Mouse (Mus musculus) stomach, postnatal 0 days (tissue): ENCODE measurements around the gene Adcyap1r1. TPM values are rescaled to one million over a fixed set of nuclear protein-coding genes. Genes with fewer than 3 reads are reported as not detected.

ENCODE experiments used
- ATAC-seq: fragments of 200-750 bp; cut with Nextera tagmentation; 2 replicates; pipeline ENCODE4 v1.8.0; 2017; ENCODE audit not compliant: low FRiP score, low TSS enrichment
- DNase-seq: peaks from one replicate; pipeline ENCODE4 v3.0.0-alpha.2; 2016; ENCODE audit warnings: low spot score
- H3K27ac ChIP-seq: fragments of 300-500 bp; sonication (generic); replicated peaks from 2 replicates; pipeline ENCODE4 v1.5.1; 2014; ENCODE audit warnings: mild to moderate bottlenecking, control low read depth
- H3K27me3 ChIP-seq: fragments of 300-500 bp; sonication (generic); 2 replicates; pipeline ENCODE4 v1.6.1; 2014; ENCODE audit warnings: low read length; ENCODE audit not compliant: control insufficient read depth, insufficient read depth
- H3K36me3 ChIP-seq: fragments of 300-500 bp; sonication (generic); 2 replicates; pipeline ENCODE4 v1.6.1; 2014; ENCODE audit warnings: low read length, mixed read lengths; ENCODE audit not compliant: control insufficient read depth, insufficient read depth
- H3K4me1 ChIP-seq: fragments of 300-500 bp; sonication (generic); replicated peaks from 2 replicates; pipeline ENCODE4 v1.6.1; 2014; ENCODE audit warnings: antibody characterized with exemption; ENCODE audit not compliant: control insufficient read depth, insufficient read depth
- H3K4me2 ChIP-seq: fragments of 300-500 bp; sonication (generic); replicated peaks from 2 replicates; pipeline ENCODE4 v1.6.1; 2014; ENCODE audit warnings: low read depth, mild to moderate bottlenecking, control low read depth, moderate library complexity
- H3K4me3 ChIP-seq: fragments of 300-500 bp; sonication (generic); 2 replicates; pipeline ENCODE4 v1.5.1; 2014; ENCODE audit warnings: low read depth, low read length, control low read depth
- H3K9ac ChIP-seq: fragments of 300-500 bp; sonication (generic); 2 replicates; pipeline ENCODE4 v1.6.1; 2014; ENCODE audit warnings: mild to moderate bottlenecking, low read length, control low read depth, mixed read lengths
- H3K9me3 ChIP-seq: fragments of 300-500 bp; sonication (generic); 2 replicates; pipeline ENCODE4 v1.6.1; 2016; ENCODE audit warnings: low read length; ENCODE audit not compliant: control insufficient read depth
- CTCF ChIP-seq: IDR thresholded peaks from 2 replicates; pipeline ENCODE4 v1.5.1; 2016; ENCODE audit warnings: antibody characterized with exemption, low read depth, mild to moderate bottlenecking, moderate library complexity
- EP300 ChIP-seq: optimal IDR thresholded peaks from 2 replicates; pipeline ENCODE3; 2016; ENCODE audit warnings: antibody characterized with exemption
- WGBS: fragments of 180-500 bp; shearing (Covaris S2); extraction: QIAGEN DNeasy Blood & Tissue Kit; methylation state at CpG from one replicate; pipeline ENCODE4 v1.1.7; 2014; 5-methylcytosine and 5-hydroxymethylcytosine counted together
- polyA plus RNA-seq: library from polyadenylated mRNA; unstranded; fragments of >200 nt; fragmentation: Nextera tagmentation; extraction: Ambion mirVana; gene quantifications from 2 replicates; pipeline ENCODE4 v1.2.1, GENCODE M21; 2015

Adcyap1r1 gene
- polyA plus RNA-seq, 1 experiment from 2014 or later: 5.4 TPM

DNA sequence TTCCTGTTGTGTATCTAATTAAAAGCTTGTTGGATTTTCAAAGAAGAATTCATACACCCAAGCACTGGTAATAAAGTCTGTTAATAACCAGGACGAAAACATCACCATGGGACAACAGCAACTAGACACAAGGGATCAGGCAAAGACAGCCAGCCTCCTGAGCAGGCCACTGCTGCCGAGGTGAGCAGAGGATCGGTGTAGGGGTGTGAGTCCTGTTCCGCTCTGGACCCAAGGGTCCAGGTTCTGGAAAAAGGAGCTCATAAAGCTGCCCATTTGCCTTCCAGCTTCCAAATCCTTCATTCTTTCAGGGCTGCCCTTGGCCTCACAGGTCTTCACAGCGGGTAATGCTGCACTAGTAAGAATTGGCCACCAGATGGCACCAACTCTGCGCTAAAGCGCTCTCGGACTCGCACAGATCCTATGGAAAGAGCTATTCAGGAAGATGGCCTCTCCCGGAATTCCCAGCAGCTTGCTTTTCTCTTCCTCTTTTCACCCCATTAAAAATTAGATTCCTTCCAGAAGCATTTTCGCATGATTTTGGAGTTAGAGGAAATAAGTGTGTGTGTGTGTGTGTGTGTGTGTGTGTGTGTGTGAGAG lies 67.9 kb downstream of the Adcyap1r1 start:
- peak; percentile 94 for TF ChIP-seq CTCF
- no peak for TF ChIP-seq EP300
- WGBS: 17% methylated on average over 11 of the region's 11 CpGs
- Histone ChIP-seq H3K36me3 (no peaks in the 10 kb centered on the region), H3K27me3 (no peaks in the 10 kb centered on the region), H3K9ac (no peak overlapping the region), H3K4me3 (no peak overlapping the region), H3K4me2 (no peak overlapping the region), H3K9me3 (no peaks in the 10 kb centered on the region), H3K27ac (no peak overlapping the region), H3K4me1 (no peaks in the 10 kb centered on the region)
- peak; percentile 83 for DNase-seq
- peak; percentile 83 for ATAC-seq

DNA sequence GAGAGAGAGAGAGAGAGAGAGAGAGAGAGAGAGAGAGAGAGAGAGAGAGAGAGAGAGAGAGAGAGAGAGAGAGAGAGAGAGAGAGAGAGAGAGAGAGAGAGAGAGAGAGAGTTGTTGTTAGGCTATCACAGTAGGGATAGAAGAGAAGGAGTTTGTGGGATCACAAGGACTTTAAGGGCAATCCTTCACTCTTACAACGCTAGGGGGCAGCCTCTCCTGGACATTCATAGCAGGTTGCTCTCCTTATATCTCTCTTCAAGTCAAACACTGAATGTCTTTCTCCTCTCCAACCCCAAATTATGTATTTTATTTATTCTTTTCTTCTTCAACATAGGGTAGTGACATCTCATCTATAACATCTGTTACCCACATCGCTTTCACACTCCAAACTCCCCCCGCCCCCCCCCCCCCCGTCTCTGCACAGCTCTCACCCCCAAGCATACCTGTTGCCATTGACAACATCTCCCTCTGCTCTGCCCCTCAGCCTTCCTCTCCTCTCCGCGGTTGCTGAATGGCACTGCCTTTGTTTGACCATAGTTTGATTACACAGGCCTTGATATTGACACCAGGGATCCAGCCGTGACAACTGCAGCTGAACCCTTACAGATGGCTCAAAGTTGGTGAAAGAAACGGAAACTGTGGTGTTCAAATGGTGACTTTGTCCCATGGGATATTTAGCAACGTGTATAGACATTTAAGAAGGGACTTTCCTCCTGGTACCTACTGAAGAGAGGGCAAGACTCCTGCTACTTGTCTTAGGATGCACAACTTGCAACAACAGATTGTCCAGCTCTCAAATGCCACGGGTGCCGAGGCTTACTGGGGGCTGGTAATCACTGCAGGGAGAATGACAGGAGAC lies 68.7 kb downstream of the Adcyap1r1 start:
- no peak overlapping the region for H3K4me2 ChIP-seq
- H3K4me3 ChIP-seq: no peak overlapping the region
- no peak for TF ChIP-seq EP300
- TF ChIP-seq CTCF: peak; percentile 69
- ATAC-seq: 0 out of 2 replicates have a peak, but pooled peaks have one; percentile 45
- DNase-seq: no peak
- H3K9me3 ChIP-seq: no peaks in the 10 kb centered on the region
- H3K27ac ChIP-seq: no peak overlapping the region
- no peak overlapping the region for H3K9ac ChIP-seq
- H3K27me3 ChIP-seq: no peaks in the 10 kb centered on the region
- WGBS: 44% methylated on average over 11 of the region's 11 CpGs
- no peaks in the 10 kb centered on the region for H3K36me3 ChIP-seq
- no peaks in the 10 kb centered on the region for H3K4me1 ChIP-seq

DNA sequence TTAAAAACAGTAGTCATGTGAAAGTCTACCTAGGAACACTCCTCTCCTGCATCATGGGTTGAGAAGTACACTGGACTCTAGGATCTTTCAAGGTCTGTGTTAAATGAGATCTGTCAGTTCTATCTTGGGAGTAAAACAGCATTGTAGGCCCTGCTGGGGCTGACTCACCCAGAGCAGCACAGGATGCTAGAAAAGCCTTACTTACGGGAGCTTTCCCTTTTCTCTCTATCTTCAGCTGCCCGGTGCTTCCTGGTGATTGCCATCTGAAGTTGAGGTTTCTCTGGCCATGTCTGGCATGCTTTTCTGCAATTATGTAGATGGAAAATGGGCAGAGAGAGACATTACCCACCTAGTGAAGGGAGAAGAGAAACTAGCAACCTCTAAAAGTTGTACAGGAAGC lies 84.7 kb downstream of the Adcyap1r1 start:
- no peak overlapping the region for H3K9ac ChIP-seq
- no peak overlapping the region for H3K27ac ChIP-seq
- H3K27me3 ChIP-seq: no peaks in the 10 kb centered on the region
- H3K4me3 ChIP-seq: no peak overlapping the region
- ATAC-seq: no peak
- TF ChIP-seq EP300 (no peak), CTCF (no peak)
- H3K9me3 ChIP-seq: no peaks in the 10 kb centered on the region
- DNase-seq: no peak
- no peaks in the 10 kb centered on the region for H3K36me3 ChIP-seq
- WGBS: 79% methylated on average over 2 of the region's 2 CpGs
- H3K4me2 ChIP-seq: no peak overlapping the region
- no peaks in the 10 kb centered on the region for H3K4me1 ChIP-seq

DNA sequence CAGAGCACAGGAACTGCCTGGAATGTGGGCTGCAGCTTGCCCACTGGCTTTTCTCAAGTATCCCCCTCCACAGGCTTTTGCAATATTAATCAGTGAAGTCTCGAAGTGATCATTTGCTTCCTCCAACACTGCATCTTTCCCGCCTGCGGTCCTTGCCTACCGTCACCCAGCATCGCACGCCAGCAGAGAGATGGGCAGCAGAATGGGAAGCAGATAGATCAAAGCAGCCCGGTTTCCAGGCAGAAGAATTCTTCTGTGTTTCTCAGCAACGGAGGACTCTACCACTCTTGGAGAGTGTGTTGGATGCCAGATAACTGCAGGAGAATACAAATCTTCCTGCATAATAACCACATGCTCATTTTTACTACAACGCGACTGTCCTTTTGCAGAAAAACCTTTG lies 87.4 kb downstream of the Adcyap1r1 start:
- H3K36me3 ChIP-seq: no peaks in the 10 kb centered on the region

DNA sequence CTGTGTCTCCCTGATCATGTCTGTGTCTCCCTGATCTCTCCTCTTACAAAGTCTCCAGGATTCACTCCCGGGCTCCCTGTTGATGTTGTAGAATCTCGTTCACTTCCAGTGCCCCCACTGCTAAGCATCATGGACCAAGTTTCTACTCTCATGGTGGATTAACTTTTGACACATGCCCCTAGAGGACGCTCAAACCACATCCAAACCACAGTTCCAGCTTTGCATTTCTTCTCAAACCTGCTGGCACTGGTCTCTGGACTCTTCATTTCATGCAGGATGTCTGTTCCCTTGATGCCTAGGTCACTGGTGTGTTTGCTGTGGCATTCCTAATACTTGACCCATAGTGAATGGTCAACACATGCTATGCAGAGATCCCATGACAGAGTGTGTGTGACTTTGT lies 90.6 kb downstream of the Adcyap1r1 start:
- no peak for ATAC-seq

More for the DNA sequence above, 87.4 kb downstream of the Adcyap1r1 start:
- no peak overlapping the region for H3K4me3 ChIP-seq
- TF ChIP-seq EP300 (no peak), CTCF (no peak)
- H3K4me1 ChIP-seq: no peaks in the 10 kb centered on the region
- H3K27me3 ChIP-seq: no peaks in the 10 kb centered on the region
- ATAC-seq: no peak
- H3K27ac ChIP-seq: no peak overlapping the region
- WGBS: 79% methylated on average over 10 of the region's 10 CpGs
- H3K9ac ChIP-seq: no peak overlapping the region
- H3K4me2 ChIP-seq: no peak overlapping the region
- no peak for DNase-seq
- H3K9me3 ChIP-seq: no peaks in the 10 kb centered on the region

DNA sequence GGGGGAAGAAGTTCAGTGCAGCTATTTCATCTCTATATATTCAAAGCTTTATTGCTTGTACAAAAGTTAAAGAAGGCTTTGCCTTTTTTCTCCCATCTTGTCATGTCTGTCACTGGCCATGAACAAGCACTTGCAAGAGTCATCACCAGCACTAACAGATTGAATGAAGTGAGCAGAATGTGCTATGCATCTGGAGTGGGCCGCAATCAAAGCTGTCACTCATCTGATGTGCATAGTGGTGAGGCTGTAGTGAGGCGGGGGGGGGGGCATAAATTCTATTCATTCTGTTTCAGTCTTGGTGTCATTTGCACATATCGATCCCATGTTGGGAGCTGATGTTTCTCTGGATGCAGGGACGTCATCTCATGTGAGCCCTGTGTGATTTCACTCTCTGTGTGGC lies 91.6 kb downstream of the Adcyap1r1 start:
- Histone ChIP-seq H3K27ac (no peak overlapping the region), H3K9me3 (no peaks in the 10 kb centered on the region), H3K36me3 (no peaks in the 10 kb centered on the region), H3K4me1 (no peaks in the 10 kb centered on the region), H3K4me2 (no peak overlapping the region), H3K9ac (no peak overlapping the region), H3K27me3 (no peaks in the 10 kb centered on the region), H3K4me3 (no peak overlapping the region)
- ATAC-seq (no peak), DNase-seq (no peak)
- 87% methylated on average over 4 of the region's 4 CpGs for WGBS
- TF ChIP-seq EP300: no peak
- TF ChIP-seq CTCF: no peak

More for the DNA sequence above, 90.6 kb downstream of the Adcyap1r1 start:
- Histone ChIP-seq H3K4me2 (no peak overlapping the region), H3K9ac (no peak overlapping the region), H3K36me3 (no peaks in the 10 kb centered on the region), H3K27me3 (no peaks in the 10 kb centered on the region), H3K4me3 (no peak overlapping the region), H3K9me3 (no peaks in the 10 kb centered on the region), H3K4me1 (no peaks in the 10 kb centered on the region), H3K27ac (no peak overlapping the region)
- no peak for DNase-seq
- peak; percentile 49 for TF ChIP-seq CTCF
- TF ChIP-seq EP300: no peak
- 50% methylated on average over 3 of the region's 3 CpGs for WGBS
